Mouse (Mus musculus) stomach, postnatal 0 days (tissue): ENCODE results near the gene Epsti1. TPM values are rescaled to one million over a fixed set of nuclear protein-coding genes. Genes with fewer than 3 reads are reported as not detected.
A peak's percentile ranks its signal among the peaks of the same experiment; 100 is the strongest.

ENCODE experiments used
- ATAC-seq: fragments of 200-750 bp; cut with Nextera tagmentation; 2 replicates; pipeline ENCODE4 v1.8.0; 2017; ENCODE audit not compliant: low FRiP score, low TSS enrichment
- DNase-seq: peaks from one replicate; pipeline ENCODE4 v3.0.0-alpha.2; 2016; ENCODE audit warnings: low spot score
- H3K27ac ChIP-seq: fragments of 300-500 bp; sonication (generic); replicated peaks from 2 replicates; pipeline ENCODE4 v1.5.1; 2014; ENCODE audit warnings: mild to moderate bottlenecking, control low read depth
- H3K27me3 ChIP-seq: fragments of 300-500 bp; sonication (generic); 2 replicates; pipeline ENCODE4 v1.6.1; 2014; ENCODE audit warnings: low read length; ENCODE audit not compliant: control insufficient read depth, insufficient read depth
- H3K36me3 ChIP-seq: fragments of 300-500 bp; sonication (generic); 2 replicates; pipeline ENCODE4 v1.6.1; 2014; ENCODE audit warnings: low read length, mixed read lengths; ENCODE audit not compliant: control insufficient read depth, insufficient read depth
- H3K4me1 ChIP-seq: fragments of 300-500 bp; sonication (generic); replicated peaks from 2 replicates; pipeline ENCODE4 v1.6.1; 2014; ENCODE audit warnings: antibody characterized with exemption; ENCODE audit not compliant: control insufficient read depth, insufficient read depth
- H3K4me2 ChIP-seq: fragments of 300-500 bp; sonication (generic); replicated peaks from 2 replicates; pipeline ENCODE4 v1.6.1; 2014; ENCODE audit warnings: low read depth, mild to moderate bottlenecking, control low read depth, moderate library complexity
- H3K4me3 ChIP-seq: fragments of 300-500 bp; sonication (generic); 2 replicates; pipeline ENCODE4 v1.5.1; 2014; ENCODE audit warnings: low read depth, low read length, control low read depth
- H3K9ac ChIP-seq: fragments of 300-500 bp; sonication (generic); 2 replicates; pipeline ENCODE4 v1.6.1; 2014; ENCODE audit warnings: mild to moderate bottlenecking, low read length, control low read depth, mixed read lengths
- H3K9me3 ChIP-seq: fragments of 300-500 bp; sonication (generic); 2 replicates; pipeline ENCODE4 v1.6.1; 2016; ENCODE audit warnings: low read length; ENCODE audit not compliant: control insufficient read depth
- CTCF ChIP-seq: IDR thresholded peaks from 2 replicates; pipeline ENCODE4 v1.5.1; 2016; ENCODE audit warnings: antibody characterized with exemption, low read depth, mild to moderate bottlenecking, moderate library complexity
- EP300 ChIP-seq: optimal IDR thresholded peaks from 2 replicates; pipeline ENCODE3; 2016; ENCODE audit warnings: antibody characterized with exemption
- WGBS: fragments of 180-500 bp; shearing (Covaris S2); extraction: QIAGEN DNeasy Blood & Tissue Kit; methylation state at CpG from one replicate; pipeline ENCODE4 v1.1.7; 2014; 5-methylcytosine and 5-hydroxymethylcytosine counted together
- polyA plus RNA-seq: library from polyadenylated mRNA; unstranded; fragments of >200 nt; fragmentation: Nextera tagmentation; extraction: Ambion mirVana; gene quantifications from 2 replicates; pipeline ENCODE4 v1.2.1, GENCODE M21; 2015

Epsti1 gene
- polyA plus RNA-seq, 1 experiment from 2014 or later, result 2.7 TPM

- no peak for TF ChIP-seq EP300
- TF ChIP-seq CTCF, result no peak
- no peak overlapping the region for H3K4me2 ChIP-seq
- H3K27ac ChIP-seq, result no peak overlapping the region
- no peak overlapping the region for H3K4me3 ChIP-seq
- no peaks in the 10 kb centered on the region for H3K9me3 ChIP-seq
- DNase-seq (no peak), ATAC-seq (no peak)
- H3K9ac ChIP-seq, result no peak overlapping the region
- WGBS, result 69% methylated on average over 6 of the region's 6 CpGs
- no peaks in the 10 kb centered on the region for H3K4me1 ChIP-seq
- no peaks in the 10 kb centered on the region for H3K27me3 ChIP-seq
- no peaks in the 10 kb centered on the region for H3K36me3 ChIP-seq
Measured at GRCm38 (mm10) chr14:77882669-77883068, 21.4 kb upstream of the Epsti1 start.

GRCm38 (mm10) chr14:77886376-77886775 lies 17.7 kb upstream of the Epsti1 start:
- H3K36me3 ChIP-seq, result no peaks in the 10 kb centered on the region
- WGBS, result 60% methylated on average over 3 of the region's 3 CpGs

GRCm38 (mm10) chr14:77886941-77887340 lies 17.1 kb upstream of the Epsti1 start:
- Histone ChIP-seq H3K27ac (no peak overlapping the region), H3K9me3 (no peaks in the 10 kb centered on the region), H3K4me1 (no peaks in the 10 kb centered on the region), H3K4me2 (no peak overlapping the region), H3K36me3 (no peaks in the 10 kb centered on the region), H3K27me3 (no peaks in the 10 kb centered on the region), H3K9ac (no peak overlapping the region), H3K4me3 (no peak overlapping the region)
- no peak for ATAC-seq
- TF ChIP-seq EP300, result no peak
- TF ChIP-seq CTCF, result no peak
- 87% methylated on average over 4 of the region's 4 CpGs for WGBS
- no peak for DNase-seq

More at GRCm38 (mm10) chr14:77886376-77886775, 17.7 kb upstream of the Epsti1 start:
- H3K27ac ChIP-seq, result no peak overlapping the region
- H3K4me2 ChIP-seq, result no peak overlapping the region
- H3K9ac ChIP-seq, result no peak overlapping the region
- no peaks in the 10 kb centered on the region for H3K27me3 ChIP-seq
- H3K4me3 ChIP-seq, result no peak overlapping the region
- no peaks in the 10 kb centered on the region for H3K4me1 ChIP-seq
- DNase-seq (no peak), ATAC-seq (no peak)
- TF ChIP-seq EP300, result no peak
- TF ChIP-seq CTCF, result no peak
- no peaks in the 10 kb centered on the region for H3K9me3 ChIP-seq

- no peak overlapping the region for H3K9ac ChIP-seq
- H3K4me2 ChIP-seq, result no peak overlapping the region
- H3K36me3 ChIP-seq, result no peaks in the 10 kb centered on the region
- TF ChIP-seq EP300 (no peak), CTCF (0 out of 2 replicates have a peak, but pooled peaks have one; percentile 22)
- no peak overlapping the region for H3K27ac ChIP-seq
- H3K4me3 ChIP-seq, result no peak overlapping the region
- H3K27me3 ChIP-seq, result no peaks in the 10 kb centered on the region
- no peaks in the 10 kb centered on the region for H3K4me1 ChIP-seq
- no peak for ATAC-seq
- no peaks in the 10 kb centered on the region for H3K9me3 ChIP-seq
- DNase-seq, result no peak
- WGBS, result 90% methylated on average over 7 of the region's 7 CpGs
Measured at GRCm38 (mm10) chr14:77889911-77890310, 14.1 kb upstream of the Epsti1 start.

- Histone ChIP-seq H3K27ac (no peak overlapping the region), H3K36me3 (no peaks in the 10 kb centered on the region), H3K4me3 (no peak overlapping the region), H3K27me3 (no peaks in the 10 kb centered on the region), H3K4me1 (no peaks in the 10 kb centered on the region), H3K9me3 (no peaks in the 10 kb centered on the region), H3K4me2 (no peak overlapping the region), H3K9ac (no peak overlapping the region)
- DNase-seq, result no peak
- TF ChIP-seq CTCF, result no peak
- TF ChIP-seq EP300, result no peak
- WGBS, result 85% methylated on average over 3 of the region's 3 CpGs
- no peak for ATAC-seq
Measured at GRCm38 (mm10) chr14:77895951-77896350, 8.1 kb upstream of the Epsti1 start.

GRCm38 (mm10) chr14:77902541-77902940 lies 1.5 kb upstream of the Epsti1 start:
- no peaks in the 10 kb centered on the region for H3K27me3 ChIP-seq

More at GRCm38 (mm10) chr14:77902541-77902940, 1.5 kb upstream of the Epsti1 start:
- DNase-seq, result no peak
- no peaks in the 10 kb centered on the region for H3K36me3 ChIP-seq
- H3K4me3 ChIP-seq, result no peak overlapping the region
- H3K27ac ChIP-seq, result no peak overlapping the region
- no peaks in the 10 kb centered on the region for H3K4me1 ChIP-seq
- no peak overlapping the region for H3K4me2 ChIP-seq
- TF ChIP-seq CTCF (no peak), EP300 (no peak)
- ATAC-seq, result no peak
- H3K9me3 ChIP-seq, result no peaks in the 10 kb centered on the region
- 85% methylated on average over 3 of the region's 3 CpGs for WGBS
- H3K9ac ChIP-seq, result no peak overlapping the region
